Mouse (Mus musculus) liver, postnatal 0 days (tissue): ENCODE results near the gene Vezf1.

Source experiments
- CTCF ChIP-seq: sonication (generic); IDR thresholded peaks from 2 replicates; pipeline ENCODE4 v1.5.1; 2016; ENCODE audit warnings: antibody characterized with exemption, low read depth
- EP300 ChIP-seq: IDR thresholded peaks from 2 replicates; pipeline ENCODE4 v1.6.1; 2016; ENCODE audit warnings: antibody characterized with exemption, low read depth, mild to moderate bottlenecking

DNA sequence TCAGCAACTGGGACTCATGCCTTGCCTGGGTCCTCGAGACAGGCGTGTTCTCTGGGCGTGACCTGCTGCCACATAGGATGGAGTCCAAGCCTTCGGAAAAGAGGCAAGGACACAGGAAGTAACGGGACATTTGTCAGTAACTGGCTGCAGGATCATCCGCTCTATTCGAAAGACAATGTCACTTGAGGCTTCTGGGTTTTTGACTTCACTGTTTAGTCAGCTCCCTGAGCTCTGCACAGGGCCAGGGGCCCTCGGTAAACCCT lies 38.1 kb downstream of the Vezf1 start:
- TF ChIP-seq EP300 (no peak), CTCF (no peak)
